Mouse (Mus musculus) lung, embryonic 14.5 days (tissue): ENCODE measurements at regions not wholly inside any gene's neighbourhood (a gene's known extent, or its start where the extent isn't known, plus 50 kb on each side); places are given as distances from the start of the nearest gene placed in this dataset.

Source experiments
- ATAC-seq: fragments of 200-750 bp; cut with Nextera tagmentation; 2 replicates; pipeline ENCODE4 v1.8.0; 2017; ENCODE audit warnings: mild to moderate bottlenecking, moderate TSS enrichment, moderate library complexity; ENCODE audit not compliant: insufficient read depth
- DNase-seq: peaks from one replicate; pipeline ENCODE4 v3.0.0-alpha.2; 2015
- H3K27ac ChIP-seq: fragments of 300-500 bp; sonication (generic); 2 replicates; pipeline ENCODE4 v1.5.1; 2014; ENCODE audit warnings: low read depth, mild to moderate bottlenecking, moderate library complexity
- H3K27me3 ChIP-seq: fragments of 300-500 bp; sonication (generic); 2 replicates; pipeline ENCODE4 v1.6.1; 2014; ENCODE audit warnings: low read length, control low read depth; ENCODE audit not compliant: insufficient read depth
- H3K36me3 ChIP-seq: fragments of 300-500 bp; sonication (generic); 2 replicates; pipeline ENCODE4 v1.6.1; 2014; ENCODE audit warnings: control low read depth; ENCODE audit not compliant: insufficient read depth
- H3K4me1 ChIP-seq: fragments of 300-500 bp; sonication (generic); 2 replicates; pipeline ENCODE4 v1.6.1; 2014; ENCODE audit warnings: antibody characterized with exemption, control low read depth; ENCODE audit not compliant: insufficient read depth
- H3K4me2 ChIP-seq: fragments of 300-500 bp; sonication (generic); 2 replicates; pipeline ENCODE4 v1.6.1; 2014; ENCODE audit warnings: mild to moderate bottlenecking
- H3K4me3 ChIP-seq: fragments of 300-500 bp; sonication (generic); 2 replicates; pipeline ENCODE4 v1.5.1; 2014; ENCODE audit warnings: low read depth, low read length
- H3K9ac ChIP-seq: fragments of 300-500 bp; sonication (generic); 2 replicates; pipeline ENCODE4 v1.6.1; 2014
- H3K9me3 ChIP-seq: fragments of 300-500 bp; sonication (generic); 2 replicates; pipeline ENCODE4 v1.6.1; 2016; ENCODE audit warnings: low read depth, low read length, control low read depth
- CTCF ChIP-seq: IDR thresholded peaks from 2 replicates; pipeline ENCODE4 v1.5.1; 2016; ENCODE audit warnings: antibody characterized with exemption, low read depth
- WGBS: fragments of 180-500 bp; shearing (Covaris S2); extraction: QIAGEN DNeasy Blood & Tissue Kit; methylation state at CpG from one replicate; pipeline ENCODE4 v1.1.7; 2014; 5-methylcytosine and 5-hydroxymethylcytosine counted together

DNA sequence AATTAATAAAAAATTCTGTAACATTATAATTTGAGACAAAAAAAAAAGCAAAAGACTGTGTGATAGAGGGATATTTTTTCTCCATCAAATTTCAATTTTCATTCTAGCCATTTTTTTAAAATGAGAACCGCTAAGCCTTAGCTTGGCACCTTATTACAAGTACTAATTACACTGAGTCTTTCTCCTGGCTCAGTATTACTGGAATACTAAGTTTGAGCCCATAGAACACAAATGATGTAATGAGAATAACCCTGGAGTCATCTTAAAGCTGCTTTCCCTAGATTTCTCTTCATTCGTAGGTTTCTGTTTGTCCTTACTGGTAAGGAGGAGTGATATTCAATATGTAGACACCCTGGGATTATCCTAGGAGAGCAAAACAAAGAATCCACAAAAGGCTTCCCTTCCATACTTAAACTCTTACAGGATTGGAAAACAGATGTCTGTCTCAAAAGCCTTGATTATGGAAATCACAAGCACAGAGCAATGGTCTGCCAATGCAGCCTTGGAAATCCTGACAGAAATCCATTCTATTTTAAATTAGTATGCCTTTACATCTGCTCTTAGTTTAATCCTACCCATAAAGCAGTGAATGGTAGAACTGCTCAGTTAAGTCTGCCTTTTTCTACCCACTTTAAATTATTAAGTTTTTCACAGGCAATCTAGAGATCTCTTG, 958.3 kb upstream of the Celf2 start:
- 58% methylated on average over 2 of the region's 2 CpGs for WGBS
- ATAC-seq (no peak), DNase-seq (no peak)
- H3K27me3 ChIP-seq = no peaks in the 10 kb centered on the region
- no peaks in the 10 kb centered on the region for H3K9me3 ChIP-seq
- no peaks in the 10 kb centered on the region for H3K4me1 ChIP-seq
- no peaks in the 10 kb centered on the region for H3K36me3 ChIP-seq
- no peak overlapping the region for H3K9ac ChIP-seq
- H3K4me3 ChIP-seq = no peak overlapping the region
- TF ChIP-seq CTCF = no peak
- H3K27ac ChIP-seq = no peak overlapping the region
- H3K4me2 ChIP-seq = no peak overlapping the region

DNA sequence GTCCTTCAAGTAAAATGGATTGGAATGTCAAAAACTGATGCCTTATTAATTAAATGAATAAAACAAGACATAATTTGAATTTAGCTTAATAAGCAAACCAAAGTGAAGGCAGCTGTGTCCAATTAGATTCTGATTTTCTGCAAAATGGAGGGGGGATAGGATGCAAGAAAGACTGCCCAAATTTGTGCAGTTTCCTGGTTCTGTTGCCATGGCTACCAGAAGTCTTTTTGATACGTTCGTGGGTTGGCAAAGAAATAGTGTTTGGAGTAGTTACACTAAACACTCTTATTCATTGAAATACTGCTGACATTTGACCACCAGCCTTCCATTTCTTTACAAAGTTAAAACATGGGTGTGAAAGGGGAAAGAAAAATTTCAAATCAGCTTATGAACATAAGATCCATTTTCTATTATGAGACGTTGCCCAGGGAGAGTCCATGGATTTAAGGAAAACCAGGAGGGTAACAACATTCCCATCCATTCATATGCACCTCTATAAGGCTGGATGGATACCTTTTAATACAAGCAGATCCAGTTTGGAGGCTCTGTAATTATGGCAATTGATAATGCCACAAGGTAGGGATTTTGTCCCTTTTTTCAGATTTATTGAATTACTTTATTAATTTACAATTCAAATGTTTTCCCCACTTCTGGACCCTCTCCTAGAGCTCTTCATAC, 943.3 kb upstream of the Celf2 start:
- Histone ChIP-seq H3K4me1 (no peaks in the 10 kb centered on the region), H3K27ac (no peak overlapping the region), H3K9ac (no peak overlapping the region), H3K9me3 (no peaks in the 10 kb centered on the region), H3K36me3 (no peaks in the 10 kb centered on the region), H3K4me3 (no peak overlapping the region), H3K4me2 (no peak overlapping the region), H3K27me3 (no peaks in the 10 kb centered on the region)
- ATAC-seq (no peak), DNase-seq (peak; percentile 17)
- TF ChIP-seq CTCF = no peak
- WGBS = 54% methylated on average over 3 of the region's 3 CpGs

DNA sequence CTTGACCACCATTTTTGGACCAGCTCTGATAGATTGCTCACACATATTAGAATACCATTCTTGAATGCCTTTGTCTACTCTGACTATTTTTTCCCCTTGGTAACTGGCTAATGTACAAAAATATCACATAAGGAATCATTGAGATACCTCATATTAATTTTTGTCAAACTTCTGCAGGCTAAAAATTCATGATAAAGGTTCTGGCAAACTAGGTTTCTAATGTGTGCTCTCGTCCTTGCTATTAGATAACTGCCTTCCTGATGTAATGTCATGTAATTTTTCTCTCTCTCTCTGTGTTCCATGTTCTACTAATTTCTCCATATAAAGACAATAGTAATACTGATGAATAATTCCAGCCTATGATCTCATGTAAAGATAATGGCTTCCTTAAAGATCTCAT, 931.9 kb upstream of the Celf2 start:
- DNase-seq (no peak), ATAC-seq (no peak)
- WGBS = 45% methylated on average over 1 of the region's 1 CpGs
- H3K27ac ChIP-seq = no peak overlapping the region
- no peaks in the 10 kb centered on the region for H3K9me3 ChIP-seq
- no peaks in the 10 kb centered on the region for H3K4me1 ChIP-seq
- H3K4me3 ChIP-seq = no peak overlapping the region
- no peak overlapping the region for H3K9ac ChIP-seq
- no peak overlapping the region for H3K4me2 ChIP-seq
- H3K36me3 ChIP-seq = no peaks in the 10 kb centered on the region
- H3K27me3 ChIP-seq = no peaks in the 10 kb centered on the region
- TF ChIP-seq CTCF = no peak

DNA sequence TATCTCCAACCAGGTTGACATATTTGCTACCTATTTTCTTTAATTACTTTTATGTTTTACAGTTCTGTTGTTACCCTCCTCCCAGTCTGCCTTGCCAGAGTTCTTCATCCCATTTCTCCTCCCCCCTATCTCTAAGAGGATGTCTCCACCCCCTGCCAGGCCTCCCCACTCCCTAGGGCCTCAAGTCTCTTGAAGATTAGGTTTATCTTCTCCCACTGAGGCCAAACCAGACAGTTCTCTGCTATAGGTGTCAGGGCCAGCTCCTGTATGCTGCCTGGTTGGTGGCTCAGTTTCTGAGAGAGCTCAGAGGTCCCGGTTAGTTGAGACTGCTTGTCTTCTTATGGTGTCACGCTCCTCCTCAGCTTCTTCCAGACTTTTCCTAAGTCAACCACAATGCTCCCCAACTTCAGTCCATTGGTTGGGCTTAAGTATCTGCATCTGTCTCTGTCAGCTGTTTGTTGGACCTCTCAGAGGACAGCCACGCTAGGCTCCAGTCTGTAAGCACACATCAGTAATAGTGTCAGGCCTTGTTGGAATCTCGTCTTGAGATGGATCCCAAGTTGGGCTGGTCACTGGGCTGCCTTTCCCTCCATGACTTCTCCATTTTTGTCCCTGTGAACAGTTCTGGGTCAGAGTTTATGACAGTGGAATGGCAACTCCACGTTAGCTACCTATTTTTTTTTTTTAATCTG, 920.4 kb upstream of the Celf2 start:
- no peak for TF ChIP-seq CTCF
- no peak overlapping the region for H3K27ac ChIP-seq
- no peak overlapping the region for H3K4me2 ChIP-seq
- H3K9me3 ChIP-seq = no peaks in the 10 kb centered on the region
- DNase-seq = no peak
- no peak for ATAC-seq
- WGBS = 61% methylated on average over 5 of the region's 5 CpGs
- H3K4me3 ChIP-seq = no peak overlapping the region
- no peak overlapping the region for H3K9ac ChIP-seq
- H3K27me3 ChIP-seq = no peaks in the 10 kb centered on the region
- H3K36me3 ChIP-seq = no peaks in the 10 kb centered on the region
- H3K4me1 ChIP-seq = no peaks in the 10 kb centered on the region

DNA sequence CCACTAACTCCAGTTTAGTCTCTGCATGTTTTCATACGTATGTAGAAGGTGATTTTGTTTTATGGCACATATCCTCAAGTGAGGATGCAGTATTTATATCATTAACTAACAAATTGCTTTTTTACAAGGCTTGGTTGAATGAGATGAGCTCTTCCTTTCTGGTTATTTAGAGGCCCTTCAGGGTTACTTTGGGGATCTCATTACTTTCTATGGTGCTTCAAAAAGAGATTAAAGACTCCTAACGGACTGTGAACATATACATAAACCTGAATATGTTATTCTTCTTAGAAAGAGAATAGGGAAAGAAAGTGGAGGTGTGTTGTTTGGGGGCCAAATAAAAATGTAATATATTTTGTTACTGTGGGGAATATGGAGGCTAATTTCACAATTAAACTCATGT, 918.8 kb upstream of the Celf2 start:
- Histone ChIP-seq H3K4me2 (no peak overlapping the region), H3K4me1 (no peaks in the 10 kb centered on the region), H3K4me3 (no peak overlapping the region), H3K36me3 (no peaks in the 10 kb centered on the region), H3K9me3 (no peaks in the 10 kb centered on the region), H3K27ac (no peak overlapping the region), H3K9ac (no peak overlapping the region), H3K27me3 (no peaks in the 10 kb centered on the region)
- WGBS = 64% methylated on average over 2 of the region's 2 CpGs
- no peak for DNase-seq
- no peak for TF ChIP-seq CTCF
- ATAC-seq = no peak

DNA sequence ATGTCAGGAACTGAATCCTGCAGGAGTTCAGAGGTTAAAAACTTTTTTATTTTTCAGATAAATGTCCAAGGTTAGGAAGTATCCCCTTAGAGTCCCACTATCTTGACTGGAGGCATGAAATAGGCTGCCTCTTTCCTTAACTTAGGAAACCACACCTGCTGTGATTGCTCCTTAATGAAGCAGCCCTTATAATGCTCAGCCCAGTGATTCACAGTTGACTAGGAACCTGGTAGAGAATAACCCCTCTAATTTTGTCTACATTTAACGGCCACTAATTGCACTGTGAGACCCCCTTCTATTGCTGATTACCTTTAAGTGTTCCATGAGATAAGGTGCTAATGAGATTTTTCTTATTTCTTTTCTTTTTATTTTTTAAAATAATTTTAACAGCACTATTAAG, 918.4 kb upstream of the Celf2 start:
- no peak overlapping the region for H3K4me3 ChIP-seq
- H3K9me3 ChIP-seq = no peaks in the 10 kb centered on the region
- TF ChIP-seq CTCF = no peak
- H3K27ac ChIP-seq = no peak overlapping the region
- ATAC-seq (no peak), DNase-seq (no peak)
- no peaks in the 10 kb centered on the region for H3K27me3 ChIP-seq
- no peak overlapping the region for H3K4me2 ChIP-seq
- H3K36me3 ChIP-seq = no peaks in the 10 kb centered on the region
- WGBS = 70% methylated on average over 1 of the region's 1 CpGs
- no peak overlapping the region for H3K9ac ChIP-seq
- H3K4me1 ChIP-seq = no peaks in the 10 kb centered on the region

DNA sequence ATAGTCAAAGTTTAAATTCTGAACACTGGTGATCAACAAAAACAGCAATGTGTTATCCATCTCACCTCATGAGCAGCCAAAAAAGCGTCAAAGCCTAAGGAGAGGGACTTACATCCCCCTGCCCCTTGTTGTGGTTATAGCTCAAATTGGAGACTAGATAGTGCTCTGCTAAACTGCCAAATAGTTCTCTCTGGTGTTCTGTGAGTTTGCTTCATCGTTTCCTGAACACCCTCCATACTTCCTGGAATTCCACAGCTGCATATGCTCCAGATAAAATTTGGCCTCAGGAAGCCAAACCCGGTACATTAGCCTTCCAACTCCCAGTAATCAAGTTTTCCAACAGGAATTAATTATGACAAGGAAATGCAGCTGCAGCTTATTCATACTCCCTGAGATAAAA, 906.6 kb upstream of the Celf2 start:
- no peak overlapping the region for H3K27ac ChIP-seq
- H3K9me3 ChIP-seq = no peaks in the 10 kb centered on the region
- no peaks in the 10 kb centered on the region for H3K4me1 ChIP-seq
- no peak for TF ChIP-seq CTCF
- no peak overlapping the region for H3K4me3 ChIP-seq
- H3K9ac ChIP-seq = no peak overlapping the region
- peak; percentile 83 for DNase-seq
- H3K36me3 ChIP-seq = no peaks in the 10 kb centered on the region
- WGBS = 25% methylated on average over 3 of the region's 3 CpGs
- no peaks in the 10 kb centered on the region for H3K27me3 ChIP-seq
- peak; percentile 94 for ATAC-seq
- H3K4me2 ChIP-seq = no peak overlapping the region
